Mouse (Mus musculus) embryonic facial prominence, embryonic 15.5 days (tissue): ENCODE data around the gene Wnt11. TPM values are rescaled to one million over a fixed set of nuclear protein-coding genes. Genes with fewer than 3 reads are reported as not detected.

Experiments used
- ATAC-seq: fragments of 200-750 bp; cut with Nextera tagmentation; 2 replicates; pipeline ENCODE4 v1.8.0; 2017; ENCODE audit warnings: low read depth, moderate TSS enrichment; ENCODE audit not compliant: insufficient number of reproducible peaks, low FRiP score, low TSS enrichment
- H3K27ac ChIP-seq: fragments of 300-500 bp; sonication (generic); replicated peaks from 2 replicates; pipeline ENCODE4 v1.5.1; 2015; ENCODE audit warnings: mild to moderate bottlenecking, inconsistent platforms
- H3K27me3 ChIP-seq: fragments of 300-500 bp; sonication (generic); 2 replicates; pipeline ENCODE4 v1.6.1; 2015; ENCODE audit warnings: inconsistent platforms
- H3K36me3 ChIP-seq: fragments of 300-500 bp; sonication (generic); 2 replicates; pipeline ENCODE4 v1.6.1; 2015; ENCODE audit warnings: mild to moderate bottlenecking, inconsistent platforms
- H3K4me1 ChIP-seq: fragments of 300-500 bp; sonication (generic); 2 replicates; pipeline ENCODE4 v1.6.1; 2015; ENCODE audit warnings: inconsistent platforms
- H3K4me2 ChIP-seq: fragments of 300-500 bp; sonication (generic); replicated peaks from 2 replicates; pipeline ENCODE4 v1.6.1; 2015; ENCODE audit warnings: mild to moderate bottlenecking, inconsistent platforms
- H3K4me3 ChIP-seq: fragments of 300-500 bp; sonication (generic); replicated peaks from 2 replicates; pipeline ENCODE4 v1.5.1; 2015; ENCODE audit warnings: mild to moderate bottlenecking, inconsistent platforms
- H3K9ac ChIP-seq: fragments of 300-500 bp; sonication (generic); 2 replicates; pipeline ENCODE4 v1.6.1; 2015; ENCODE audit warnings: inconsistent platforms
- H3K9me3 ChIP-seq: fragments of 300-500 bp; sonication (generic); replicated peaks from 2 replicates; pipeline ENCODE4 v1.6.1; 2016; ENCODE audit warnings: inconsistent platforms
- WGBS: fragments of 180-500 bp; shearing (Covaris S2); methylation state at CpG from one replicate; pipeline ENCODE4 v1.1.7; 2015; 5-methylcytosine and 5-hydroxymethylcytosine counted together
- polyA plus RNA-seq: library from polyadenylated mRNA; unstranded; fragments of >200 nt; fragmentation: Nextera tagmentation; extraction: Ambion mirVana; gene quantifications from 2 replicates; pipeline ENCODE4 v1.2.1, GENCODE M21; 2015

The Wnt11 gene
- polyA plus RNA-seq = 23.3 and 26.7 TPM in 2 replicates

DNA sequence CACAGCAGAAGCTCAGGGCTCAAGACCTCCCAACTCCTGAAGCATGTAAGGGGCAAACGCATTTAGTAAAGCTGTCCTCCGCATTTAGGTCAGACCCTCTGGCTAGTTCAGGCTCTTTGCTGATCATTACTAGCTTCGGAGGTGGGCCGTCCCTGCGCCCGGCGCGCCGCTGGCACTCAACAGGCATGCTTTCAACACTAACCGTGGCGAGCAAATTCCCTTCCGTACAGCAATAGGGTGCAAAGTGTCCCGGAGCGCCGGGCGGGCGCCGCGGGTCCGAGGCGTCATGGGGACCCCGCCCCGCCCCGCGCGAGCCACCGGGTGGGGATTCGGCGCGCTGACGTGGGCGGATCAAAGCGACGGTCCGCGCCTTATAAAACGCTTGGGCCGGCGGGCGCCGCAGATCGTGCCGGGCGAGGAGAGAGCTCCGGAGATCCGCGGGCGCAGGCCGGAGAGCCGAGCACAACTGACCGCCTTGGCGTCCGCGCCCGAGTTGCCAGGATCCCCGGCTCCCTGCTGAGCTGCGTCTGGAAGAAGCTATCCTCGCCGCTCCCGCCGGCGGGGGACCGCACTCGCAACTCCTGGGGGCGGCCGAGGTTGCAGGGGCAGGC lies at the start of gene Wnt11:
Gene Wnt11, plus strand, starts transcription at position 402 of the 611 bp plus-strand sequence.
- no peaks in the 10 kb centered on the region for H3K36me3 ChIP-seq
- no peaks in the 10 kb centered on the region for H3K9me3 ChIP-seq
- peaks cover 72% of the 10 kb centered on the region for H3K27me3 ChIP-seq
- no peak for ATAC-seq
- H3K4me1 ChIP-seq = peaks cover 55% of the 10 kb centered on the region
- peak within 1 kb of the TSS; percentile 61 for H3K4me3 ChIP-seq
- peak within 1 kb of the TSS; percentile 97 for H3K4me2 ChIP-seq
- peak within 1 kb of the TSS; percentile 34; the same call in 1 of the 2 replicates for H3K27ac ChIP-seq
- H3K9ac ChIP-seq = peak within 1 kb of the TSS; percentile 72
- WGBS = under 1% methylated on average over 66 of the region's 66 CpGs

GRCm38 (mm10) chr7:98786792-98787612 lies 47.9 kb upstream of the Wnt11 start:
- Histone ChIP-seq H3K9ac (no peak overlapping the region), H3K4me1 (peaks cover 29% of the 10 kb centered on the region), H3K4me3 (no peak overlapping the region), H3K27me3 (no peaks in the 10 kb centered on the region; the same call in 1 of the 2 replicates), H3K27ac (no peak overlapping the region), H3K9me3 (no peaks in the 10 kb centered on the region), H3K36me3 (no peaks in the 10 kb centered on the region), H3K4me2 (no peak overlapping the region)
- ATAC-seq = no peak
- WGBS = 43% methylated on average over 11 of the region's 11 CpGs

GRCm38 (mm10) chr7:98788721-98789120 lies 46.2 kb upstream of the Wnt11 start:
- no peak overlapping the region for H3K27ac ChIP-seq
- H3K9me3 ChIP-seq = no peaks in the 10 kb centered on the region
- no peaks in the 10 kb centered on the region for H3K36me3 ChIP-seq
- H3K27me3 ChIP-seq = no peaks in the 10 kb centered on the region; the same call in 1 of the 2 replicates
- no peak overlapping the region for H3K9ac ChIP-seq
- peaks cover 28% of the 10 kb centered on the region for H3K4me1 ChIP-seq
- no peak overlapping the region for H3K4me3 ChIP-seq
- H3K4me2 ChIP-seq = no peak overlapping the region
- no peak for ATAC-seq
- 77% methylated on average over 7 of the region's 7 CpGs for WGBS

GRCm38 (mm10) chr7:98789121-98789520 lies 45.8 kb upstream of the Wnt11 start:
- H3K27ac ChIP-seq = no peak overlapping the region
- no peak overlapping the region for H3K4me3 ChIP-seq
- 77% methylated on average over 4 of the region's 4 CpGs for WGBS
- H3K4me2 ChIP-seq = no peak overlapping the region
- no peaks in the 10 kb centered on the region; the same call in 1 of the 2 replicates for H3K27me3 ChIP-seq
- H3K9ac ChIP-seq = no peak overlapping the region
- H3K4me1 ChIP-seq = peaks cover 28% of the 10 kb centered on the region
- ATAC-seq = no peak
- H3K9me3 ChIP-seq = no peaks in the 10 kb centered on the region
- H3K36me3 ChIP-seq = no peaks in the 10 kb centered on the region

DNA sequence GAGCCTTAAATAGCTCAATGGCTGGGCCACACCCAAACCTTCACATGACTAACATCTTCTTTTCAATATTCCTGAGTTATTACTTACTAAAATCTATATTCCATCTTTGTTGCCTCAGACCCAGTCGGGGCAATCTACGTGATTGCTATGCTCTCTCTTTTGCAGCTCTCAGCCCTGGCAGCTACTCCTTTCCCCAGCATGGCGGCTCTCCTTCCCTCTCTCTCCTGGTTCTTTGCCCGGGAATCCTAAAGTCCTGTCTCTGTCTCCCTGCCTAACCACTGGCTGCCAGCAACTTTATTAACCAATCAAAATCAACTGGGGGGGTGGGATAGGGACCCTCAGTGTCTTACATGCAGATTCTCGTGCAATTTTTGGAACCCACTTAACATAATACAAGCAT lies 43.0 kb upstream of the Wnt11 start:
- Histone ChIP-seq H3K36me3 (no peaks in the 10 kb centered on the region), H3K4me3 (no peak overlapping the region), H3K27me3 (no peaks in the 10 kb centered on the region; the same call in 1 of the 2 replicates), H3K27ac (no peak overlapping the region), H3K4me2 (no peak overlapping the region), H3K9me3 (no peaks in the 10 kb centered on the region), H3K4me1 (peaks cover 26% of the 10 kb centered on the region), H3K9ac (no peak overlapping the region)
- WGBS = 66% methylated on average over 5 of the region's 5 CpGs
- no peak for ATAC-seq

- Histone ChIP-seq H3K4me2 (no peak overlapping the region), H3K9me3 (no peaks in the 10 kb centered on the region), H3K27me3 (no peaks in the 10 kb centered on the region), H3K4me1 (peaks cover 36% of the 10 kb centered on the region), H3K9ac (no peak overlapping the region), H3K27ac (no peak overlapping the region), H3K4me3 (no peak overlapping the region), H3K36me3 (no peaks in the 10 kb centered on the region)
- no peak for ATAC-seq
- whole genome bisulfite sequencing = 78% methylated on average over 5 of the region's 5 CpGs
Observed at GRCm38 (mm10) chr7:98793811-98794210, 41.1 kb upstream of the Wnt11 start.

DNA sequence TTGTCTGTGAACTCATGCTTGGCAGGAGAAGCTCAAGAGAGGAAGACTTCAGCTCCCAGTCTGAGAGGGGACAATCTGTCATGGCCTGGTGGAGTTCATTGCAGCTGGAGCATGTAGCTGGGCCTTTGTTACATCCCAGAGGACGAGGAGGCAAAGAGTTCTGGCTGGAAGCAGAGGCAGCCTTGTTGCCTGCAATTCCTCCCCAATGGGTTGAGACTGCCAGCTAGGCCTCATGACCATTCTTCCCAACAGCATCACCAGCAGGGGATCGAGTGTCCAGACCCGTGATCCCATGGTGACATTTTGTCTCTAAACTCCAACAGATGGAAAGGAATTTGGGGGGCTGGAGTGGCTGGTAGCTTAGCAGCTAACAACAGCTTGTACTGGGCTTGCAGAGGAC lies 40.5 kb upstream of the Wnt11 start:
- Histone ChIP-seq H3K27me3 (no peaks in the 10 kb centered on the region), H3K9ac (no peak overlapping the region), H3K4me2 (no peak overlapping the region), H3K27ac (no peak overlapping the region), H3K4me3 (no peak overlapping the region), H3K4me1 (peaks cover 38% of the 10 kb centered on the region), H3K36me3 (no peaks in the 10 kb centered on the region), H3K9me3 (no peaks in the 10 kb centered on the region)
- 57% methylated on average over 3 of the region's 3 CpGs for WGBS
- no peak for ATAC-seq

DNA sequence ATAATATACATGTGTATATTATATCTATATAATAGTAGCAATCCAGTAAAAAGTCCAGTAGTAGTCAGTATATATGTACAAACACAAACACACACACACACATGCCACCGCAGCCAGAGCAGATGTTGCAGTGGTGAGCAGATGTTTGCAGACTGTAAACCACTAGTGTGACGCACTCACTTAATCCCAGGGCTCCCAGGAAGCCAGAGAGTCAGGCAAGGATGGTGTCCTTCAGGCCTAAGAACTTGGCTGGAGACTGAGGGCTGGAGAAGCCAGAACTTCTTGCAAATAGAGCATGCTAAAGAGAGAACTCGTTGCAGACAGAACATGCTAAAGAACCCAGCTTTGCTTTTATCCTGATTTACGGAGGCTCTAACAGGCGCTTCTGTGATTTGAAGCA lies 39.3 kb upstream of the Wnt11 start:
- 62% methylated on average over 5 of the region's 5 CpGs for WGBS
- Histone ChIP-seq H3K27me3 (no peaks in the 10 kb centered on the region), H3K9ac (no peak overlapping the region), H3K9me3 (no peaks in the 10 kb centered on the region), H3K36me3 (no peaks in the 10 kb centered on the region), H3K4me3 (no peak overlapping the region), H3K4me2 (no peak overlapping the region), H3K27ac (no peak overlapping the region), H3K4me1 (peaks cover 42% of the 10 kb centered on the region)
- ATAC-seq = no peak

GRCm38 (mm10) chr7:98797347-98798133 lies 37.4 kb upstream of the Wnt11 start:
- WGBS = 30% methylated on average over 5 of the region's 5 CpGs
- H3K9me3 ChIP-seq = no peaks in the 10 kb centered on the region

GRCm38 (mm10) chr7:98798134-98798417 lies 36.8 kb upstream of the Wnt11 start:
- Histone ChIP-seq H3K27ac (peak overlapping the region; percentile 63; the same call in 1 of the 2 replicates), H3K4me3 (no peak overlapping the region), H3K36me3 (no peaks in the 10 kb centered on the region), H3K27me3 (no peaks in the 10 kb centered on the region), H3K9ac (no peak overlapping the region), H3K9me3 (no peaks in the 10 kb centered on the region), H3K4me2 (no peak overlapping the region), H3K4me1 (peaks cover 58% of the 10 kb centered on the region)
- 24% methylated on average over 3 of the region's 3 CpGs for WGBS
- no peak; the same call in 1 of the 2 replicates for ATAC-seq

More at GRCm38 (mm10) chr7:98797347-98798133, 37.4 kb upstream of the Wnt11 start:
- Histone ChIP-seq H3K27ac (peak overlapping the region; percentile 63), H3K27me3 (no peaks in the 10 kb centered on the region), H3K9ac (no peak overlapping the region), H3K4me1 (peaks cover 57% of the 10 kb centered on the region), H3K4me2 (no peak overlapping the region), H3K4me3 (no peak overlapping the region), H3K36me3 (no peaks in the 10 kb centered on the region)
- ATAC-seq = peak; percentile 64

- ATAC-seq = no peak
- Histone ChIP-seq H3K27ac (no peak overlapping the region), H3K36me3 (no peaks in the 10 kb centered on the region), H3K4me2 (no peak overlapping the region), H3K9ac (no peak overlapping the region), H3K27me3 (no peaks in the 10 kb centered on the region), H3K4me1 (peaks cover 59% of the 10 kb centered on the region), H3K9me3 (no peaks in the 10 kb centered on the region), H3K4me3 (no peak overlapping the region)
- WGBS = 67% methylated on average over 8 of the region's 8 CpGs
Observed at GRCm38 (mm10) chr7:98800435-98800834, 34.5 kb upstream of the Wnt11 start.
